Mouse (Mus musculus) skeletal muscle tissue, adult 2 months (tissue): ENCODE data around the gene Cdk19.
"Not testable (repeated sequence)": the region's sequence is repeated elsewhere in the genome, so short reads cannot be mapped to it uniquely, and the experiment has no call there.

Source experiments
- DNase-seq: peaks from one replicate; pipeline ENCODE4 v3.0.0-alpha.2; 2012; ENCODE audit warnings: low read depth, low spot score

Cdk19 gene

GRCm38 (mm10) chr10:40339351-40339964 lies at the start of gene Cdk19:
Cdk19 (plus strand) TSS chr10:40339564.
- DNase-seq: no peak

- DNase-seq: no peak
Observed at GRCm38 (mm10) chr10:40292640-40293039, 46.7 kb upstream of the Cdk19 start.

GRCm38 (mm10) chr10:40300648-40301171 lies 38.7 kb upstream of the Cdk19 start:
- DNase-seq: peak; percentile 84

- not testable (repeated sequence) for DNase-seq
Observed at GRCm38 (mm10) chr10:40301181-40302075, 37.9 kb upstream of the Cdk19 start.

GRCm38 (mm10) chr10:40302140-40302985 lies 37.0 kb upstream of the Cdk19 start, which contains the start of gene Amd1:
Amd1 (minus strand) TSS chr10:40302186.
- DNase-seq: peak; percentile 99

- DNase-seq: no peak
Observed at GRCm38 (mm10) chr10:40305989-40306388, 33.4 kb upstream of the Cdk19 start.

- DNase-seq: no peak
Observed at GRCm38 (mm10) chr10:40307826-40308583, 31.4 kb upstream of the Cdk19 start.

GRCm38 (mm10) chr10:40309884-40310635 lies 29.3 kb upstream of the Cdk19 start:
- no peak for DNase-seq

- peak; percentile 47 for DNase-seq
Observed at GRCm38 (mm10) chr10:40312781-40313180, 26.6 kb upstream of the Cdk19 start.

GRCm38 (mm10) chr10:40316841-40317585 lies 22.4 kb upstream of the Cdk19 start:
- no peak for DNase-seq

- no peak for DNase-seq
Observed at GRCm38 (mm10) chr10:40320306-40320705, 19.1 kb upstream of the Cdk19 start.

GRCm38 (mm10) chr10:40328004-40328551 lies 11.3 kb upstream of the Cdk19 start:
- DNase-seq: peak; percentile 92

GRCm38 (mm10) chr10:40330262-40330661 lies 9.1 kb upstream of the Cdk19 start:
- DNase-seq: no peak

- DNase-seq: no peak
Observed at GRCm38 (mm10) chr10:40332864-40333263, 6.5 kb upstream of the Cdk19 start.

GRCm38 (mm10) chr10:40342036-40342435 lies 2.7 kb downstream of the Cdk19 start:
- DNase-seq: no peak

- no peak for DNase-seq
Observed at GRCm38 (mm10) chr10:40346776-40347403, 7.5 kb downstream of the Cdk19 start.

GRCm38 (mm10) chr10:40347461-40347954 lies 8.1 kb downstream of the Cdk19 start:
- no peak for DNase-seq
